Mouse (Mus musculus): ENCODE data around the gene Calr4. TPM values are rescaled to one million over a fixed set of nuclear protein-coding genes. Genes with fewer than 3 reads are reported as not detected.

The Calr4 gene
- total RNA-seq (2021), result under 1 TPM; 0.62 to 0.76 TPM
- long read RNA-seq, experiment 1, partial matches to known transcripts, result 0 of 1 reads
- long read RNA-seq, experiment 1, other reads (novel, unspliced or antisense), result 1 of 1 reads
- long read RNA-seq, experiment 2, partial matches to known transcripts, result 0 of 1 reads
- long read RNA-seq, experiment 2, other reads (novel, unspliced or antisense), result 1 of 1 reads

DNA sequence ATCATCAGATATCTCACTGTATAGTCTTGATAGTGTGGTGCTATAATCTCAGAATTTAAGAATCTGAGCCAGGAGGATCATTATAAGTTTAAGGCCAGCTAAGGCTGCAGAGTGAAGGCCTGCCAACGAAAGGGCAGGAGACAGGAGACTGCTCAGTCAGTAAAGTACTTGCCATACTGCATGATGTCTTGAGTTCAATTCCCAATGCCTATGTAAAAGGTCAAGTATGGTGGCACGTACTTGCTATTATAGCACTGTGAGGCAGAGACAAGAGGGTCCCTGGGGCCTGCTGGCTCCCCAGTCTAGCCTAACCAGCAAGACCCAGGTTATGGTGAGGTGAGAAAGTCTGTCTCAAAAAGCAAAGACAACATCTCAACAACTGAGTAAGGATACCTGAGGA, at the start of gene Calr4:
Gene Calr4, plus strand, starts transcription at position 301 of the 400 bp plus-strand sequence.
- DNase-seq (ENCODE audit: low spot score in 2 of 2), result no peak

DNA sequence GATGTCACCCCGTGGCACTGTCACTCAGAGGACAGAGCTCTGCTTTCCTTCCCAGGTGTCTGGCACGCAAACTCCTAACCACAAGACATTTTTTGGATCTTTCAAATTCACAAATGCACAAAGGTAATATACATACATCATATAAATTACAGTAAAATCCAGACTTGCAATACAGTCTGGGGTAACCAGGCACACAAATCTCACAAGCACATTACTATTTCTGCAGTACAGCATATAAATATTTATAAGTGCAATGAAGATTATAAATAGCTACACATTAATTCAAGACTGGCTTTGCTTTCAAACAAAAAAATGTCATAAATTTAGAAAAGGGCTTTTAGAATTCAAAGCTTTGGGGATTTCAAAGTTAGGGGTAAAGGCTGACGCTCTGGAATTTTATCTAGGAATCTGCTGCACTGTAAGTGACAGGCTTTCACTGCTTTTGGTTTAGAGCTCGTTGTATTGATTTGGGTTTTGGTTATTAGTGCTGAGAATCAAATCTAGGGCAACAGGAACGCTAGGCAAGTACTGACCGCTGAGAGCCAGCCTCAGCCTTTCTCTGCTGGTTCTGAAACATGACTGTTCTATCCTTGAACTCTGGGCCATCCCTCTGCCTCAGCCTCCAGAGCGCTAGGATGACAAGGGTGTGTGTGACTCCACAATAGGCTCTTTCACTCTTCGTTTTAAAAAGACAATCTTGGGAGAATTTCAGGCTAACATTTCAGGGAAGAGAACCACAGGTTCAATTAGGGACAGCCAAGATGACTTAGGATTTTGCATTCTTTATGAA, 48.5 kb upstream of the Calr4 start:
- DNase-seq (ENCODE audit: low spot score in 2 of 2), result no peak

DNA sequence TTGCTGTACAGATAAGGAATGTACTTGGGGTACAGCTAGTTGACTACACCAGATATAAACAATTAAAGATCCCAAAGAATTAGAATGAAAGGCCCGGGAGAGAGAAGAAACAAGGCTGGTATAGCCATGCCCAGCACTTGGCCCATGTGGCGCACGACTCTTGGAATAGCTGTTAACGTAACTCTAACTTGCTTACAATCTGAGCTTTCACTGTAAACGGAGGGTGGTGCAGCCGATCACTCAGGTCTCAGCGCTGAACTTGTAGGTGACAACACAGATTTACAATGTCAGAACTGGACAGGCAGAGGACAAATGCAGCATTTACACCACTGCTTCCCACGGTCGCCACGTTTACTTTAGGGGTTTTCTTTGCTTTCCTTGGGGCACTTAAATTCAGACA, 42.7 kb upstream of the Calr4 start:
- DNase-seq (ENCODE audit: low spot score in 2 of 2), result no peak

DNA sequence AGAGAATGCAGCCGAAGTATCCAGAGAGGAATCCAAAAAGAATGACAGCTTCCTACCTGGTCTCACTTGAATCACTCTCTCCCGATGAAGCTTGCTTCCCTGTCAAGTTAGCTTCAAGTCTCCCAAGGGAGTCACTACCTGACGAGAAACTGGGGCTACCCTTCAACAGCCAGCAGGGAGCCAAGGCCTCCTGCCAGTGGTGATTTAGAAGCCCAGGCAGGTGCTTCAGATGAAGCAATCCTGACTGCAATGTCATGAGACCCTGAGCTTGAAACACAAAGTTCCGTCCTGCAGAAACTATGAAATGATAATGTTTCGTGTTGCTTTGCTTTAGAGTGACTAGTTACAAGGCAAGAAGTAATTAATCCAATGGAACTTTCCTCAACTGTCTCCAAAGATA, 40.4 kb upstream of the Calr4 start:
- DNase-seq (ENCODE audit: low spot score in 2 of 2), result no peak

DNA sequence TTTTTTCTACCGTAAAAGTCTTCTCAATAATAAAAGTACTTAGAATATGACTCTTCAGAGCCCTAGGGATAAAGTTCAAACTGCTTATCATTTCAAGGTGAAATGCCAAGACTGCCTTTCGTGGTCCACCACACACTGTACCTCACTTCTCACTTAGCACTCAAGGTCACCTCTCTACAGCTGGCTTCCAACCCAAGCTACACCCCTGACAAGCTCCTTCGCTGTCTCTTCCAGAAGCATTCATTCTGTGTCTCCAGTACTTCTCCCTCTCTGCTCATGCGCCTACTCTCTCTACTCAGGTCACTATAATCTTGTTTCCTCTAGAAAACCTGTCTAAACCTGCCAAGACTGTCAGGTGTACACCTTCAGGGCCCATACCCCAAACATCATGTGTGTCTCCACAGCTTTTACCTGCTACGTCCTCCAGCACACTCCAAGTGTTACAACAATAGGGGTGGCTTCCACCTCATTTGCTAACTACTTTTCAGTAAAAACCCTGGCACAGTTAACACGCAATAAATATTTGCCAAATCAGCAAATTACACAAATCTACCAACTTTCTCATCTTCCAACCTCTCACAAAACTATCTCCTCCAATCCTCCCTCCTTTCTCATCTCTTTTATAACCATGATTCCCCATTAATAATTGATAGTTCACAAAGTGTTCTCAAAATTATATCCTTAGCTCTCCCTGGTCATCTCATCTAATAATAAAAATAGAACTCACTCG, 38.2 kb upstream of the Calr4 start:
- no peak for DNase-seq (ENCODE audit: low spot score in 2 of 2)

DNA sequence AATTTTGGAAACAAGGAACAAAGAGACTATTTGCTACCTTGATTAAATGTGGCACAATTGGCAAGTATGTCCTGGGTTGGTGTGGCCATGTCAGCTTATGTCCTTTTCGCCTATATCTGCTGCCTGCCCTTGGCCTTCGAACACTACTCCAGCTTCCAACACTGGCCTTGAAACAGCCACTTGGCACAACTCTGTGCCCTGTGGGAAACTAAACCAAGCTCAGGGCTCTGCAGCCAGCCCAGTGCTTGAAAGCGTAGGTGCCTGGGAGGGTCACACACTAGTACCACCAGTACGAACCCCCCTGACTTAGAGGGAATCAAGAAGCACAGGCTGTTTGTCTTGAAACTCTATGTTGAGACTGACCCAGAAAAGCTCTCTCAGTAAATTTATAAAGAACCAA, 35.2 kb upstream of the Calr4 start:
- no peak for DNase-seq (ENCODE audit: low spot score in 2 of 2)

DNA sequence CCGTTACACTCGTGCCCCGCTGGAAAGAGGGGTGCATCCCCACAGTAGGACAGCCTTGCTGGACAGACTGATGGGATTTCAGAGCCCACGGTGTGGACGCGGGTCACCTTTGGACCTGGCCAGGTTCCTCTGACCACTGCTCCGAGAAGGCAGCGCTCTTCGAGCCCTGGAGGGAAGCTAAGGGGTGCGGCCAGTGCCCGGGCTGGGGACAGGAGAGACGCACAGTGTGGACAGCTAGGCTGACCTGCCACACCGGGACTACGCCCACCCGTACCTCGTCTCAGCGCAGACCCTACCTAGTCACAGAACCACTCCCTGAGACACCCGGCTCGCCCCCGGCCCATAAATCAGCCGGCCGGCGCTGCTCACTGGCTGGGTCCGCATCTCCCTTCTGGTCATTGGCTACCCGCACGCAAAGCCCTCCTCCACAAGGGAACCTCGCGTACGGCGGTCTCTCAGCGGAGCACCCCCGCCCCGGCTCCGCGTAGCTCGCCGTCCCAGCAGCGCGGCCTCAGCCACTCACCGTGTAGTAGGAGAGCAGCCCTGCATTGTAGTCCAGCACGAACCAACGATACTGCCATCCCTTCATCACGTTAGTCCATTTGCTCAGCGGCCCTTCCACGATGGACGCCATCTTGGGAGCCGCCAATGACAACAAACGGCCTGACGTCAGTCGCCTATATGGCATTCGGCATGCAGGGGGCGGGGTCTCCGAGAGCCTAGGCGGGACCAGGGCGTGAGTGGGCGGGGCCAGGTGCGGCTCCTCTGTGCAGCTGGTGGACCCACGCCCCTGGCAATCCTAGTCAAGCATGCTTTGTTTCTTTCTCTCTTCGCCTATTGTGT, 32.5 kb upstream of the Calr4 start, which contains the start of gene Osbpl9:
Gene Osbpl9, minus strand, starts transcription at position 691 of the 843 bp plus-strand sequence.
- DNase-seq (ENCODE audit: low spot score in 2 of 2), result peak; percentile 97 to 98

DNA sequence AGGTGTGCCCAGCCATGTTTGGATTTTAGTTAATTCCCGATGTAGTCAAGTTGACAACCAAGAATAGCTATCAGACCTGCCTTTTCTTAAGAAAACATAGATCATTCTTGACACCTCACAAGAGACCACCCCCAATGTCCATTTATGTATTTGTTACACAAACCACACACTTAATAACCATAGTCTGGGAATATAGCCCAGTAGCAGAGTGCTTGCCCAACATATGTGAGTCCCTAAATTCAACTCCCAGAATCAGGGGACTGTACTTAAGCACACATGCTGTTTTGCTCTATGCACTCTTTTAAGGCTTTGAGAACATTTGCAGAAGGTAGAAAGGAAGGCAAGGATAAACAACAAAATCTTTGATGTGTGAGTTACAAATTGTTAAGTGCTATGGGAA, 30.4 kb upstream of the Calr4 start:
- no peak for DNase-seq (ENCODE audit: low spot score in 2 of 2)

DNA sequence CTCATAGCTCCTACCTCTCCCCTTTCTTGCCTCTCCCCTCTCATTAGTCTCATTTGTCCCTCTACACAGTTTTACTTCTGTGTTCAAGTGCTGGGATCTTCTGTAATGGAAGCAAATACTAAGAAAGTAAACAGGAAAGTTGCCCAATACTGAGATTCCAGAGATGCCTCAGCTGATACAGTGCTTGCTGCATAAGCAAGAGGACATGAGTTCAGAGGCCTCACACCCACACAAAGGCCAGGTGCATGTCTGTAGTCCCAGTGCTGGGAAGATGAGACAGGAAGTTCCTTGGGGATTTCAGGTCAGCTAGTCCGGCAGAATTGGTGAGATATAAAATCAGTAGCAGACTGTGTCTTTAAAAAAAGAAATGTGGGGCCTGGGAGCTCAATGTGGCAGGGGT, 29.9 kb upstream of the Calr4 start:
- no peak for DNase-seq (ENCODE audit: low spot score in 2 of 2)

DNA sequence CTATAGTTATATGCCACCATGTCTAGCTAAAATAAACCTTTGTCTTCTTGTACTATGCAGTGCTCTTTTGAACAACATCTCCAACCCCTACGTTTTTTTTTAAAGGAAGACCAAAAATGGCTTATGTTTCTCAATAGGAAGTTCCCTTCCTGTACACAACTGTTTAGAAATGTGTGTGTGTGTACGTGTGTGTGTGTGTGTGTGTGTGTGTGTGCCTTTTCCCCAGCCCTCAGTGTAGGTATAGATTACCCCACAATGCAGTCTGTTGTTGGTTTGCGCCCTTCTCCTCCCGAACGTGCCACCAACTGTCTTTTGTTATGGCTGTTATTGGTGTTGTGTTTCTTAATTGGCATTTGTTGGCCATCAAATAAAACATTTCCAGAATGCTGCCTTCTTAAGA, 26.8 kb upstream of the Calr4 start:
- DNase-seq (ENCODE audit: low spot score in 2 of 2), result no peak

DNA sequence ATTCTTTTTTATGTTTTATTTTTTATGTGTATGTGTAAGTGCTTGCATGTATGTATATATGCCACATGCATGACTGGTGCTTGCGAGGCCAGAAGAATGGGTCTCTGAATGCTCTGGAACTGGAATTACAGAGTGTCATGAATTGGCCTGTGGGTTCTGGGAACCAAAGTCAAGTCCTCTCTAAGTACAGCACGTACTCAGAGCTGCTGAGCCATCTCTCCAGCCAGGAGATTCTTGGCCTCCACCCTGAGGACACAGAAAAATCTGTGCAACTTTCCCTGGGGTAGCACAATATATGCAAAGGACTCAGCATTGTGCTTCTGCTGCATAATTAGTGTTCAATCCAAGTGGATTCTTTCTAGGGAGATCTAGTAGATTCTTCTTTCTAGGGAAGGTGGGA, 24.0 kb upstream of the Calr4 start:
- no peak for DNase-seq (ENCODE audit: low spot score in 2 of 2)

DNA sequence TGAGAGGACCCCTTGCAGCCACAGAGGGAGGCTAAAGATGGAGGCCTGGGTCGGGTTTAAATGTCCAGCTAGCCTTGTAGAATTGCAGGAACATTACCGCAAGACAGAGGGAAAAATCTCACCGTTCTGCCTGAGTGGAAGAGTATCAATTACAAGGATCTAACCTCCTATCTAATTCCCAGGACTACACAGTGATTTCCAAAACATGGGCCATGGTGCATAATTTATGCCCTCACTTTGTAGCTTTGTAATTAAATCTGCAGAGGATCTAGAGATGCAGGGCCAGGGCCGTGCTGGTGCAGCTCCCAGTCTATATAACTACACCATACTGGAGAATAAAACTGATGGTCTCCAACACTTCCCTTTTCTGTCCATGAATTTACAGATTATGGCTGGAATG, 23.4 kb upstream of the Calr4 start:
- DNase-seq (ENCODE audit: low spot score in 2 of 2), result no peak

DNA sequence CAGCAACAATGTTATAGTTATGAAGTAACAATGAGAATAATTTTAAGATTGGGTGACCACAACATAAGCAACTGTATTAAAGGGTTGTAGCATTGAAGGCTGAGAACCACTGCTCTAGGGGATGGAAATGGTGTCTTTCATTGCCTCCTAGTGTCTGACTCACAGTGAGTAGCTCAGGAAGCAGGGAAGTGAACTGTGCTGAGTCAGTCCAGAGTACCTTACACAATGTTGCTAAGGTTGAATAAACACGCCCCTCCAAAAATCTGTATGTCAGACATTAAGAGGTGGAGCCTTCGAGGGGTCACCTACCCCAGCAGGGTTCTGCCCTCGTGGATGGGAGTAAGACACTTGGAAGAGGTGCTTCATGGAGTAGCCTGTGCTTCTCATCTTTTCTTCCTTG, 20.3 kb upstream of the Calr4 start:
- no peak for DNase-seq (ENCODE audit: low spot score in 2 of 2)

DNA sequence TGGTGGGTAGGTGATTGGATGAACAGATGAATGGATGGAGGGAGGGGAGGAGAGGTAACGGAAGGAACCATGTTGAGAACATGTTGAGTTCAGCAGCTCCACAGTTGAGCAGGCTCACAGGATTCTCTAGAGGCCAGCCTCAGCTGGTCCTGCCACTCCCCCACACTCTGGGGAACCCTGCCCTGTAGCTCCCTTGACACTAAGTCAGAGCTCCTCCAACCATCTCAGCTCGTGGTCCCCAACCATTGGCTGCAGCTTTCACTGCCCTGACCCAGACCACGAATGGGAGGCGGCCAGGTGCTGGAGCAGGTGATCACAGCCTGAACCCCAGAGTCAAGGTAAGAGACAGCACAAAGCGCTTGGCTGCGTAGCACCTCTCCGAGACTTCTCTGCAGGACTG, 16.3 kb upstream of the Calr4 start:
- no peak for DNase-seq (ENCODE audit: low spot score in 2 of 2)

DNA sequence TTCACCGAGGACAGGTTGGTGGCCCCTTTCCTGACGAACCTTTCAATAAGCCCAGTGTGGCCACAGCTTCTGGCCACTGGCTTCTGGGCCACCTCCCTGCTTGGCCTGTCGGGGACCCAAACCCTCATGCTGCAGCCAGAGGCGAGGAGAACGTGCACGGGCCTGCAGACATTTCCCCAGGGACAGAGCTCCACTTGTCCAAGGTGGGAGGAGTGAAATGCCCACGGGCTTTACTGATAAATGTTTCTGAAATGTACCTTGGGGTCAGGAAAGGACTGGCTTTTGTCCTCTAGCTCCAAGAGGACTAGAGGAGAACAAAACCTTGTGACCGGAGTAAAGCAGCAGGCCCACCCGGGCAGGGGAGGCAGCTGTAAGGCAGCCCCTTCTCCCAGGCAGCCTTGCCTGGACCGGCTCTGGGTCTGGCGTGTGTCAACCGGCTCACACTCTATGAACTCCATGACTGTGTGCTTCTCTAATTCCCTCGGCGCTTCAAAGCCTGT, 13.8 kb upstream of the Calr4 start:
- no peak for DNase-seq (ENCODE audit: low spot score in 2 of 2)

DNA sequence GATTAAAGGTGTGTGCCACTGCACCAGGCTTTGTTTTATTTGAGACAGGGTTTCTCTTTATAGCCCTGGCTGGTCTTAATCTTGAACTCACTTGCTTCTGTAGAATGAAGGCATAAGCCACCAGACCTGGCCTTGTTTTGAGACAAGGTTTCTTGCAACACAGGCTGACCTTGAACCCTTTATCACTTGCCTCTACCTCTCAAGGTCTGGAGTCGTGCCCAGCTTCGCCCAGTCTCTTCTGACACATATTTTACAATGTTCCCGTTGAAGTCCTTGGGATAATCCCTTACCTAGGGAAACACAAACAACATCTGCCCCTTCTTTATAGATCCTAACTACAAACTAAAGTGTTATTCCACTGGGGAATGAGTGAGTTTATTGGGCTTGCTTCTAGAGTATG, 12.3 kb upstream of the Calr4 start:
- DNase-seq (ENCODE audit: low spot score in 2 of 2), result peak in 1 of 2 experiments; percentile 43

DNA sequence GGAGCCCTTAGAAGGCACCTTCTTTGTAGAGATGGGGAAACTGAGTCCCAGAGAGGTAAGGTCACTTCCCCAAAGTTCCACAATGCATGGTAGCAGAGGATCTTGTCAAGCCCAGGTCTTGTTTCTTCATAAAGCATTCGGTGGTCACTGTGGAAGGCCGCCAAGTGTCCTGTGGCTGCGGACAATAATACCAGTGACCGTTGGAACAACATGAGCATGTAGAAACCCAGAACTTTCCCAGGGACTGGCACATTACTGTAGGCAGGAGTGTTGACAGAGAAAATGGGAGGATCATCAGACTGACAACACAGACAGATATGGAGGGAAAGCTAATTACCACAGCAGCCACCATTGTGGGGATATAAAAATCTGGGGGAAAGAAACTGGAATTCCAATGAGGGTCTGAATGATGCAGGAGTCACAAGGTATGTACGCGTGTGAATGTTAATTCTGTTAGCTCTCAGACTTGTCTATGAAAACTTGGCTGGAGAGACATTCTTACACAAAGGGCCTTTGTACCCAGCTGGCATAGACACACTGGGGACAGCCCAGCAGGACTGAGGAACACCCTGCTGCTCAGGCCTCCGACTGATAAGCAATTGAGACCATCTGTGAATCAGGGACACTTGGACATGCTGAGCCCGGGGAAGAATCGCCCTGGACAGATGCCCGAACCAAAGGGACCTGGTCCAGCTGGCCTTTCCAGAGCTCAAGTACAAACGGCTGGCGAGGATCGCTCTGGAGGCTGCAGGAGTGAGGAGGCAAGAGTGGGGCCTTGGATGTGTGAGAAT, 9.3 kb upstream of the Calr4 start:
- DNase-seq (ENCODE audit: low spot score in 2 of 2), result peak in 1 of 2 experiments; percentile 51

DNA sequence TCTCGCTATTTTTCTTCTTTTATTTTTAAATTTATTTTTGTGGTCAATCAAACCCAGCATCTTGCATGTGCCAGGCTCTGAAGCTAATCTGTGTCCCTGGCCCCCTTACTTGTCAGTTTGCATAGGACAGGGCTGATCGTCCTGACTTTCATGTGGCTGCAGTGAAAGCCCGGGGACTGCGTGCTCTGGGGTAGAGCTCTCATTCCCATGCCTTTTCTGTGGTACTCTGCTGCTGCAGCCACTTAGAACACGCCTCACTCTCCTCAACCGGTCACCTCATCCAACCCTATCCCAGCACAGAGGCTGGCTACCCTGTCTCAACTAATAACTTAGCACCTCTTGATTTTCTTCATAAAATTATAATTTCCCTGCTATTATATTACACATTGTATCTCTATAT, 8.7 kb upstream of the Calr4 start:
- no peak for DNase-seq (ENCODE audit: low spot score in 2 of 2)

DNA sequence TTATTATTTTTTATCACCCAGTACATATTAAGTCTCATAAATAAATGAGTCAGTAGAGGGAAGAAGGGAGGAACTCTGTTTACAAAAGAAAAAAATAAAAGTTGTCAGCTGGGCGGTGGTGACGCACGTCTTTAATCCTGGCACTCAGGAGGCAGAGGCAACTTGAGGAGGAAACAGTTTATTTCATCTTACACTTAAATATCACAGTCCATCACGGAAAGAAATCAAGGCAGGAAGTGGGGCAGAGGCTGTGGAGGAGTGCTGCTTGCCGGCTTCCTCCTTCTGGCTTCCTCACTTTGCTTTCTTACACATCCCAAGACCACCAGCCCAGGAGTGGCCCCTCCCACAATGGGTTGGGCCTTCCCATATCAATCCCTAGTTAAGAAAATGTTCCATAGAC, 8.2 kb upstream of the Calr4 start:
- no peak for DNase-seq (ENCODE audit: low spot score in 2 of 2)

DNA sequence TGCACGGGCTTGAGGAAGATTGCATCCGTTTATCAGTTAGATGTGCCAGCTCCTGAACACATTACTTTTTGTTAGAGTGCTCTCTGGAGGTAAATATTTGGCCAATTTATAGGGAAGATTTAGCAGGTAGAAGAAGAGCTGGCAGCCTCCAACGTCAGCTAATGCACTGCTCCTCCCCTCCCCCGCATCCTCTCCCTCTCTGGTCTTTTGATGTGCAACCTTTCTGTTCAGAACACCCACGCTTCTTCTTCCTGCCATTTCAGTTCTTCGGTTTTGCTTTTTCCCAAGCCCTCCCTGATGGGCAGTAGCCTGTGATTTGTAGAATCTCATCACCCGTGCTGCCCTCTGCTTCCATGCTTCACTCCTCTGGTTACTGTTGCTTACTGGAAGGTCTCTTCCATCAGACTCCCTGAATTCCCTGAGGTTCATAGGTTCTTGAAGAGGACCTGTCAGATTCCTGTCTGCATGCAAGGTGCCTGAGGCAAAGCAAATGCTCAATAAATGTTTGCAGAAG, 4.5 kb upstream of the Calr4 start:
- DNase-seq (ENCODE audit: low spot score in 2 of 2), result no peak

All from adrenal gland, postnatal 4 days (tissue).